Mouse (Mus musculus): ENCODE measurements around the gene Kcnj14.

The Kcnj14 gene

GRCm38 (mm10) chr7:45798931-45799330, 25.7 kb downstream of the Kcnj14 start:
- ATAC-seq (ENCODE audit: insufficient number of reproducible peaks, low FRiP score, low TSS enrichment), result no peak

GRCm38 (mm10) chr7:45798511-45798836, 26.1 kb downstream of the Kcnj14 start:
- no peak for ATAC-seq (ENCODE audit: insufficient number of reproducible peaks, low FRiP score, low TSS enrichment)

- ATAC-seq (ENCODE audit: insufficient number of reproducible peaks, low FRiP score, low TSS enrichment), result no peak
These were observed 26.7 kb downstream of the Kcnj14 start for GRCm38 (mm10) chr7:45797661-45798510.

GRCm38 (mm10) chr7:45796950-45797349, 27.6 kb downstream of the Kcnj14 start:
- no peak for ATAC-seq (ENCODE audit: insufficient number of reproducible peaks, low FRiP score, low TSS enrichment)

- no peak for ATAC-seq (ENCODE audit: insufficient number of reproducible peaks, low FRiP score, low TSS enrichment)
These were observed 29.6 kb downstream of the Kcnj14 start for GRCm38 (mm10) chr7:45794971-45795370.

GRCm38 (mm10) chr7:45793969-45794585, 30.5 kb downstream of the Kcnj14 start:
- no peak for ATAC-seq (ENCODE audit: insufficient number of reproducible peaks, low FRiP score, low TSS enrichment)

- no peak for ATAC-seq (ENCODE audit: insufficient number of reproducible peaks, low FRiP score, low TSS enrichment)
These were observed 31.3 kb downstream of the Kcnj14 start for GRCm38 (mm10) chr7:45793240-45793639.

- no peak for ATAC-seq (ENCODE audit: insufficient number of reproducible peaks, low FRiP score, low TSS enrichment)
These were observed 32.7 kb downstream of the Kcnj14 start for GRCm38 (mm10) chr7:45791756-45792490.

GRCm38 (mm10) chr7:45790721-45791120, 33.9 kb downstream of the Kcnj14 start:
- no peak for ATAC-seq (ENCODE audit: insufficient number of reproducible peaks, low FRiP score, low TSS enrichment)

- no peak for ATAC-seq (ENCODE audit: insufficient number of reproducible peaks, low FRiP score, low TSS enrichment)
These were observed 36.9 kb downstream of the Kcnj14 start for GRCm38 (mm10) chr7:45787642-45788041.

- ATAC-seq (ENCODE audit: insufficient number of reproducible peaks, low FRiP score, low TSS enrichment), result peak; percentile 51
These were observed 37.7 kb downstream of the Kcnj14 start for GRCm38 (mm10) chr7:45786661-45787413.

- 0 out of 2 replicates have a peak, but pooled peaks have one; percentile 32 for ATAC-seq (ENCODE audit: insufficient number of reproducible peaks, low FRiP score, low TSS enrichment)
These were observed 38.4 kb downstream of the Kcnj14 start for GRCm38 (mm10) chr7:45786136-45786578.

- ATAC-seq (ENCODE audit: insufficient number of reproducible peaks, low FRiP score, low TSS enrichment), result peak; percentile 21
These were observed 39.0 kb downstream of the Kcnj14 start for GRCm38 (mm10) chr7:45785388-45786135.

- ATAC-seq (ENCODE audit: insufficient number of reproducible peaks, low FRiP score, low TSS enrichment), result 0 out of 2 replicates have a peak, but pooled peaks have one; percentile 3
These were observed 39.8 kb downstream of the Kcnj14 start, which contains the start of gene Sult2b1 for GRCm38 (mm10) chr7:45784524-45785372. TSS of gene Sult2b1 (minus strand) at chr7:45784669.

GRCm38 (mm10) chr7:45783511-45784091, 41.0 kb downstream of the Kcnj14 start, which contains the start of gene Lmtk3:
TSS of gene Lmtk3 (plus strand) at chr7:45783738.
- ATAC-seq (ENCODE audit: insufficient number of reproducible peaks, low FRiP score, low TSS enrichment), result peak; percentile 60; the same call in 1 of the 2 replicates

- no peak for ATAC-seq (ENCODE audit: insufficient number of reproducible peaks, low FRiP score, low TSS enrichment)
These were observed 42.3 kb downstream of the Kcnj14 start for GRCm38 (mm10) chr7:45782271-45782670.

- ATAC-seq (ENCODE audit: insufficient number of reproducible peaks, low FRiP score, low TSS enrichment), result no peak
These were observed 45.4 kb downstream of the Kcnj14 start for GRCm38 (mm10) chr7:45779081-45779641.

- ATAC-seq (ENCODE audit: insufficient number of reproducible peaks, low FRiP score, low TSS enrichment), result no peak
These were observed 49.3 kb downstream of the Kcnj14 start for GRCm38 (mm10) chr7:45775237-45775636.

All from cerebellum, adult (tissue).